Mouse (Mus musculus): Measurements from ENCODE around the gene Serpini2.
"Not testable (repeated sequence)": the region's sequence is repeated elsewhere in the genome, so short reads cannot be mapped to it uniquely, and the experiment has no call there.

Serpini2 gene

GRCm38 (mm10) chr3:75269978-75270377 is at the start of gene Serpini2:
Gene Serpini2, minus strand, starts transcription at chr3:75270078.
- no peak for DNase-seq (ENCODE audit: low spot score)

DNA sequence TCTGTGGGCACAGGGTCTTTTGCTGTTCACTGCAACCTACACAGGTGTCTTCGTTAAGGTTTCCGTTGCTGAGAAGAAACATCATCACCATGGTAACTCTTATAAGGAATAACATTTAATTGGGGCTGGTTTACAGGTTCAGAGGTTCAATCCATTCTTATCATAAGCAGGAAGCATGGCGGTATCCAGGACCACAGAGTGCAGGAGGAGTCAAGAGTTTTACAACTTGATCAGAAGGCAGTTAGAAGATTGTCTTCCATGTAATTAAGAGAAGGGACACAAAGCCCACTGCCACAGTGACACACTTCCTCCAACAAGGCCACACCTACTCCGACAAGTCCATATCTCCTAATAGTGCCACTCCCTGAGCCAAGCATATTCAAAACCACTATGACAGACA is 39.0 kb upstream of the Serpini2 start:
- DNase-seq (ENCODE audit: low spot score) = no peak

GRCm38 (mm10) chr3:75308228-75308627 is 38.4 kb upstream of the Serpini2 start:
- no peak for DNase-seq (ENCODE audit: low spot score)

GRCm38 (mm10) chr3:75305584-75305983 is 35.7 kb upstream of the Serpini2 start:
- no peak for DNase-seq (ENCODE audit: low spot score)

GRCm38 (mm10) chr3:75304621-75305020 is 34.7 kb upstream of the Serpini2 start:
- DNase-seq (ENCODE audit: low spot score) = no peak

GRCm38 (mm10) chr3:75301072-75301471 is 31.2 kb upstream of the Serpini2 start:
- no peak for DNase-seq (ENCODE audit: low spot score)

- DNase-seq (ENCODE audit: low spot score) = not testable (repeated sequence)
Measured at GRCm38 (mm10) chr3:75299464-75299863, 29.6 kb upstream of the Serpini2 start.

DNA sequence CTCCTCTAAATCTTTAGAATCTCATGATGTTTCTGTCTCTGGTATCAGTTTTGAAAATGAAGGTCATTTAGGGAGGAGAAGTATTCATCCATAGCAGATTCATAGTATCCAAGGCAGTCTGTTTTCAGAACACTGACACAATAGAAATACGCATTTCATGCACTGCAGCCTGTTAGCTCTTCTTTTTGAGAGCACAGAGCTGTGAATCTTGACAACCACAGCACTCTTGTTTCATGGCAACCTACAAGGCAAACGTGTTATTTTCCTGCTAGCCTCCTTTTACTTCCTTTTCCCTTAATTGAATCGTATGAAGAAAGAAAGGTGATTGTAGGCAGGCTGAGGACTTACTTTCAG is 27.9 kb upstream of the Serpini2 start:
- DNase-seq (ENCODE audit: low spot score) = no peak

- DNase-seq (ENCODE audit: low spot score) = no peak
Measured at GRCm38 (mm10) chr3:75297026-75297757, 27.3 kb upstream of the Serpini2 start.

DNA sequence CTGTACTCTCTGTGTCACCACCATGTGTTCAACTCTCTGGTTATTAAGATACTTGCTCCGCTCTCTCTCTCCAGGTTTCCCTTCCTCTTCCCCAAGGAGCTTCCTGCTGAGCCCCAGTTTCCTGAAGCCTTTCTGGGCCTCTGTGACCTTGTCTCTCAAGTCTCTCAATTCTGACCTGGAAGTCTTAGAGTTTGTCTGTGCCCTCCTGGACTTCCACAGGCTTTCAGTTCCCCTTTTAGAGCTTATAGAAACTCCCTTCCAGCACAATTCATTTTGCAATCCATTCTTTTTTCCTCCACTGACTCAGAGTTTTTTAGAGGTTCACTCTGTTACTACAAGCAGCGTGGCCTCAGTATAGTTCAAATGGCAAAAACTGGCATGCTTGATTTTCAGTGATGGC is 23.4 kb upstream of the Serpini2 start:
- DNase-seq (ENCODE audit: low spot score) = no peak

GRCm38 (mm10) chr3:75277455-75277854 is 7.6 kb upstream of the Serpini2 start:
- no peak for DNase-seq (ENCODE audit: low spot score)

GRCm38 (mm10) chr3:75276522-75276921 is 6.6 kb upstream of the Serpini2 start:
- no peak for DNase-seq (ENCODE audit: low spot score)

DNA sequence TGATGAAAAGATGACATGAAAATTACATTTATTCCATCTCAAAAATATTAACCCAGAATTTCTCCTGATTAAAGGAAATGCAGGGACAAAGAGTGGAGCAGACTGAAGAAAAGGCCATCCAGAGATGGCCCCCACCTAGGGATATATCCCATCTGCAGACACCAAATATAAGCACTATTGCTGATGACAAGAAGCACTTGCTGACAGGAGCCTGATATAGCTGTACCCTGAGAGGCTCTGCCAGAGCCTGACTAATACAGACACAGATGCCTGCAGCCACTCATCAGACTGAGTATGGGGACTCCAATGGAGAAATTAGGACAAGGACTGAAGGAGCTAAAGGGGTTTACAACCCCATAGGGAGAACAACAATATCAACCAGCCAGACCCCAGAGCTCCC is 5.2 kb upstream of the Serpini2 start:
- no peak for DNase-seq (ENCODE audit: low spot score)

DNA sequence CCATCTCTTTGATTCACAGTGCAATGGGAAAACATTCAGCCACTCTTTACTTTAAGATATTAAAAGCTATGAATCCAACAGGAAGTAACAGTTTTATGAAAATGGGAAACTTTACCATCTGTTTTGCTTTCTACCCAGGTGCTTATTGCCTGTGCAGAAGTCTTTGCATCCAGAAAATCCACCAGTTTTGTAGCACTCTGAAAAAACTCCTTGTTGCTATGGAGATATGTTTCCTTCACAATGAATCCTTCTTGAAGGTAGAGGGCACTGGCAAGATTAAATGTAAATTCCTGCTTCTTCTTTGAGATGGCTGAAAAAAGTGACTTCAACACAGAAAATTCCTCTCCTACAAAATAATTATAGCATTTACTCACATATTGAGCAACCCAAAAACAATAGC is 10.5 kb downstream of the Serpini2 start:
- DNase-seq (ENCODE audit: low spot score) = no peak

- DNase-seq (ENCODE audit: low spot score) = no peak
Measured at GRCm38 (mm10) chr3:75219694-75220093, 50.2 kb downstream of the Serpini2 start.

- DNase-seq (ENCODE audit: low spot score) = no peak
Measured at GRCm38 (mm10) chr3:75219211-75219610, 50.7 kb downstream of the Serpini2 start.

- DNase-seq (ENCODE audit: low spot score) = peak; percentile 37
Measured at GRCm38 (mm10) chr3:75202808-75203503, 66.9 kb downstream of the Serpini2 start.

Data from urinary bladder, postnatal 25 days (tissue).